Mouse (Mus musculus) C2C12 (cell line): ENCODE data around the gene Dexi. TPM values are rescaled to one million over a fixed set of nuclear protein-coding genes. Genes with fewer than 3 reads are reported as not detected.

Experiments used
- H3K27me3 ChIP-seq: one replicate; pipeline ENCODE4 v1.6.1; 2011; ENCODE audit not compliant: control insufficient read depth, insufficient read depth, insufficient read length
- H3K36me3 ChIP-seq: one replicate; pipeline ENCODE4 v1.6.1; 2011; ENCODE audit not compliant: control insufficient read depth, insufficient read depth
- H3K4me3 ChIP-seq: one replicate; pipeline ENCODE4 v1.5.1; 2011; ENCODE audit warnings: mild to moderate bottlenecking, control low read depth; ENCODE audit not compliant: poor library complexity, insufficient read depth, severe bottlenecking
- H3K79me2 ChIP-seq: one replicate; pipeline ENCODE4 v1.6.1; 2011; ENCODE audit not compliant: control insufficient read depth, insufficient read depth
- H3K79me3 ChIP-seq: one replicate; pipeline ENCODE4 v1.6.1; 2011; ENCODE audit warnings: low read depth, control low read depth
- H3ac ChIP-seq: one replicate; pipeline ENCODE3; 2011; ENCODE audit warnings: low read depth; ENCODE audit not compliant: control insufficient read depth, insufficient read length
- CEBPB ChIP-seq: IDR thresholded peaks from one replicate; pipeline ENCODE4 v1.6.1; 2011; ENCODE audit warnings: low read depth, mild to moderate bottlenecking, control low read depth, moderate library complexity
- CTCF ChIP-seq: IDR thresholded peaks from one replicate; pipeline ENCODE4 v1.5.1; 2011; ENCODE audit not compliant: control insufficient read depth, insufficient read depth, insufficient read length
- FOSL1 ChIP-seq: IDR thresholded peaks from one replicate; pipeline ENCODE4 v1.8.0; 2011; ENCODE audit warnings: mild to moderate bottlenecking, low read length; ENCODE audit not compliant: poor library complexity, insufficient read depth, severe bottlenecking
- MAX ChIP-seq: IDR thresholded peaks from one replicate; pipeline ENCODE4 v1.6.1; 2011; ENCODE audit warnings: mild to moderate bottlenecking, control low read depth
- MYOD1 ChIP-seq: IDR thresholded peaks from one replicate; pipeline ENCODE4 v1.6.1; 2011; ENCODE audit warnings: low read depth; ENCODE audit not compliant: control insufficient read depth, insufficient read length
- MYOG ChIP-seq: IDR thresholded peaks from one replicate; pipeline ENCODE4 v1.6.1; 2011; ENCODE audit not compliant: control insufficient read depth, insufficient read length; ENCODE audit errors: extremely low read depth
- USF1 ChIP-seq: IDR thresholded peaks from one replicate; pipeline ENCODE4 v1.6.1; 2011; ENCODE audit warnings: low read depth, mild to moderate bottlenecking, control low read depth, moderate library complexity
- polyA plus RNA-seq: library from polyadenylated mRNA; unstranded; fragments of >200 nt; fragmentation: generic; extraction: Trizol; gene quantifications from one replicate; pipeline ENCODE4 v1.2.1, GENCODE M21; 2012; ENCODE audit warnings: missing spikeins

Gene Dexi
- polyA plus RNA-seq, 1 experiment: 17.1 TPM

- no peaks in the 10 kb centered on the region for H3K36me3 ChIP-seq
- TF ChIP-seq MYOG (no peak), CEBPB (no peak), FOSL1 (no peak), MYOD1 (no peak), CTCF (no peak), USF1 (no peak), MAX (no peak)
- no peaks in the 10 kb centered on the region for H3K79me3 ChIP-seq
- no peaks in the 10 kb centered on the region for H3K27me3 ChIP-seq
- no peak overlapping the region for H3ac ChIP-seq
- H3K79me2 ChIP-seq: no peaks in the 10 kb centered on the region
- no peak overlapping the region for H3K4me3 ChIP-seq
Measured at GRCm38 (mm10) chr16:10453872-10454582, 88.8 kb downstream of the Dexi start.

Other genes with a start within 250 kb of the Dexi start
- gene Emp2, start 229.1 kb downstream of the Dexi start, polyA plus RNA-seq: 41.2 TPM
- gene Tekt5, start 147.6 kb downstream of the Dexi start, polyA plus RNA-seq: not detected
- gene Nubp1, start 131.1 kb downstream of the Dexi start, polyA plus RNA-seq: 67.6 TPM
- 2.9 TPM for gene Tvp23a, start 95.7 kb downstream of the Dexi start, polyA plus RNA-seq
- gene Ciita, start 63.0 kb downstream of the Dexi start, polyA plus RNA-seq: not detected
- gene Clec16a, start 2.3 kb upstream of the Dexi start, polyA plus RNA-seq: 10.0 TPM
- gene Socs1, start 242.5 kb upstream of the Dexi start, polyA plus RNA-seq: 4.6 TPM
- not detected for gene Tnp2, start 245.6 kb upstream of the Dexi start, polyA plus RNA-seq
- gene Prm3, start 247.9 kb upstream of the Dexi start, polyA plus RNA-seq: not detected